9 mouse cellular contexts compared by ENCODE assay signal in the genomic region with DNA sequence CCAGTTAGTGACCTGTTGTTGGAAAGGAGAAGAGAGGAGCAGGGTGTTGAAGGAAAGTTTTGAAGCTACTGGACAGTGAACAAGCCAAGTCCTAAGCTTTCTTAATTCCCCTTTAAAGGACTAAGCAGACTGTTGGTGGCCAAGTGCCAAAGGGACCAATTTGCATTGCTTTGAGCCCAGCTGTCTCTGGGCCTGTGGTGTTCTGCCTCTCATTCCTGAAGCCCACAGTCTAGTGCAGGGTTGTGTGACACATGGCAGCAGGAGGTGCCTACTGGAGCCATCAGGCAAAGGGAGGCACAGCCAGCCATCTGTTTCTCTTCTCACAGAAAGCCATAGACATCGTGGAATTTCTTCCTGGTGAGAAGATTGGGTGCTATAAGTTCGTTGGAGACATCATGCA.
A peak's percentile ranks its signal among the peaks of the same experiment; 100 is the strongest.
DNase-seq lines count a peak whose midpoint lies in the region; ATAC-seq lines count a peak whose summit lies in the region.
"Had no signal": no experiment of that assay in that cellular context is flagged by ENCODE, and none has a peak within 500 bp of the region (broad histone marks: within the 10 kb centered on the region; RNA-seq: fewer than 3 reads in every experiment).

No protein-coding gene starts in this region.

- intact Hi-C loops in gastrocnemius, postnatal 14 days (cut with DNase I; ENCODE audit: low total_unique reads): no loop called here

- peak; percentile 34 for DNase-seq in gastrocnemius, postnatal 14 days
- DNase-seq in gastrocnemius, adult 8-10 months (ENCODE audit: low spot score in 2 of 2): no peak
- peak; percentile 3 for DNase-seq in 3134 (ENCODE audit: extremely low read depth, insufficient read length, low spot score)
- peak; percentile 23 to 50 for DNase-seq in cerebellum, postnatal 4 days (ENCODE audit: low spot score in 2 of 2)
- peak; percentile 15 to 21 for DNase-seq in left cerebral cortex, adult 9 months (ENCODE audit: low spot score in 2 of 2)
- no peak for DNase-seq in ovary, postnatal 36 days (ENCODE audit: low spot score)
- DNase-seq in thymus, postnatal 10 days (ENCODE audit: low spot score in 2 of 2): no peak

- ATAC-seq in megakaryocyte-erythroid progenitor cell, adult 5-6 weeks (replicated peaks; ENCODE audit: low FRiP score, low TSS enrichment, poor library complexity, severe bottlenecking): no peak
- ATAC-seq: activated CD4-positive, CD25-positive, alpha-beta regulatory T cell, adult 4 months had no signal

Comparison
In these comparisons a context has a peak if more than half of its experiments do, and no peak if none do; other contexts are left out.
1. DNase-seq: peak in gastrocnemius, postnatal 14 days (single experiment), 3134 (single experiment), cerebellum, postnatal 4 days (2 of 2) and left cerebral cortex, adult 9 months (2 of 2); none in gastrocnemius, adult 8-10 months (0 of 2), ovary, postnatal 36 days (single experiment) and thymus, postnatal 10 days (0 of 2).